Mouse (Mus musculus): Measurements from ENCODE around the gene Mfsd11. TPM values are rescaled to one million over a fixed set of nuclear protein-coding genes. Genes with fewer than 3 reads are reported as not detected.

The Mfsd11 gene
- polyA plus RNA-seq, 1 experiment = 109 TPM

GRCm38 (mm10) chr11:116857183-116857850, 5.1 kb downstream of the Mfsd11 start:
- Histone ChIP-seq H3K4me3 (ENCODE audit: control insufficient read depth, low read depth, low read length) (no peak overlapping the region; the same call in 1 of the 2 replicates), H3K27ac (ENCODE audit: control insufficient read depth, insufficient read depth, low read depth, low read length) (no peak overlapping the region), H3K36me3 (ENCODE audit: control insufficient read depth, insufficient read depth, low read length) (peaks cover 6% of the 10 kb centered on the region), H3K4me1 (ENCODE audit: control insufficient read depth, insufficient read depth, low read length) (no peaks in the 10 kb centered on the region; the same call in none of the 2 replicates), H3K27me3 (ENCODE audit: control insufficient read depth, insufficient read depth, low read length) (no peaks in the 10 kb centered on the region)
- TF ChIP-seq POLR2A (IDR thresholded peaks at IDR 0.05; ENCODE audit: control insufficient read depth, low read depth, low read length) (no peak), CTCF (IDR thresholded peaks at IDR 0.05; ENCODE audit: control insufficient read depth, insufficient read depth, insufficient replicate concordance, low read depth, low read length) (no peak)

GRCm38 (mm10) chr11:116864444-116864843, 12.2 kb downstream of the Mfsd11 start:
- Histone ChIP-seq H3K27me3 (ENCODE audit: control insufficient read depth, insufficient read depth, low read length) (no peaks in the 10 kb centered on the region), H3K4me1 (ENCODE audit: control insufficient read depth, insufficient read depth, low read length) (no peaks in the 10 kb centered on the region; the same call in 1 of the 2 replicates), H3K27ac (ENCODE audit: control insufficient read depth, insufficient read depth, low read depth, low read length) (no peak overlapping the region), H3K36me3 (ENCODE audit: control insufficient read depth, insufficient read depth, low read length) (peaks cover 9% of the 10 kb centered on the region; the same call in 1 of the 2 replicates), H3K4me3 (ENCODE audit: control insufficient read depth, low read depth, low read length) (no peak overlapping the region)
- TF ChIP-seq POLR2A (IDR thresholded peaks at IDR 0.05; ENCODE audit: control insufficient read depth, low read depth, low read length) (no peak), CTCF (IDR thresholded peaks at IDR 0.05; ENCODE audit: control insufficient read depth, insufficient read depth, insufficient replicate concordance, low read depth, low read length) (no peak)

GRCm38 (mm10) chr11:116865945-116866585, 13.8 kb downstream of the Mfsd11 start:
- Histone ChIP-seq H3K36me3 (ENCODE audit: control insufficient read depth, insufficient read depth, low read length) (peaks cover 7% of the 10 kb centered on the region), H3K4me1 (ENCODE audit: control insufficient read depth, insufficient read depth, low read length) (no peaks in the 10 kb centered on the region), H3K27ac (ENCODE audit: control insufficient read depth, insufficient read depth, low read depth, low read length) (no peak overlapping the region), H3K4me3 (ENCODE audit: control insufficient read depth, low read depth, low read length) (peak overlapping the region; percentile 40), H3K27me3 (ENCODE audit: control insufficient read depth, insufficient read depth, low read length) (no peaks in the 10 kb centered on the region)
- TF ChIP-seq CTCF (IDR thresholded peaks at IDR 0.05; ENCODE audit: control insufficient read depth, insufficient read depth, insufficient replicate concordance, low read depth, low read length) = no peak
- no peak for TF ChIP-seq POLR2A (IDR thresholded peaks at IDR 0.05; ENCODE audit: control insufficient read depth, low read depth, low read length)

- no peak for TF ChIP-seq POLR2A (IDR thresholded peaks at IDR 0.05; ENCODE audit: control insufficient read depth, low read depth, low read length)
- no peak overlapping the region for H3K27ac ChIP-seq (ENCODE audit: control insufficient read depth, insufficient read depth, low read depth, low read length)
- H3K4me1 ChIP-seq (ENCODE audit: control insufficient read depth, insufficient read depth, low read length) = no peaks in the 10 kb centered on the region
- H3K27me3 ChIP-seq (ENCODE audit: control insufficient read depth, insufficient read depth, low read length) = no peaks in the 10 kb centered on the region
- H3K36me3 ChIP-seq (ENCODE audit: control insufficient read depth, insufficient read depth, low read length) = peaks cover 9% of the 10 kb centered on the region
- H3K4me3 ChIP-seq (ENCODE audit: control insufficient read depth, low read depth, low read length) = no peak overlapping the region
These were observed 15.9 kb downstream of the Mfsd11 start for GRCm38 (mm10) chr11:116868129-116868528.

GRCm38 (mm10) chr11:116869223-116869622, 17.0 kb downstream of the Mfsd11 start:
- H3K36me3 ChIP-seq (ENCODE audit: control insufficient read depth, insufficient read depth, low read length) = peaks cover 8% of the 10 kb centered on the region
- no peak overlapping the region for H3K27ac ChIP-seq (ENCODE audit: control insufficient read depth, insufficient read depth, low read depth, low read length)
- no peak overlapping the region for H3K4me3 ChIP-seq (ENCODE audit: control insufficient read depth, low read depth, low read length)
- H3K4me1 ChIP-seq (ENCODE audit: control insufficient read depth, insufficient read depth, low read length) = no peaks in the 10 kb centered on the region
- no peak for TF ChIP-seq CTCF (IDR thresholded peaks at IDR 0.05; ENCODE audit: control insufficient read depth, insufficient read depth, insufficient replicate concordance, low read depth, low read length)
- no peak for TF ChIP-seq POLR2A (IDR thresholded peaks at IDR 0.05; ENCODE audit: control insufficient read depth, low read depth, low read length)
- no peaks in the 10 kb centered on the region for H3K27me3 ChIP-seq (ENCODE audit: control insufficient read depth, insufficient read depth, low read length)

GRCm38 (mm10) chr11:116869641-116870040, 17.4 kb downstream of the Mfsd11 start:
- Histone ChIP-seq H3K4me1 (ENCODE audit: control insufficient read depth, insufficient read depth, low read length) (no peaks in the 10 kb centered on the region), H3K27me3 (ENCODE audit: control insufficient read depth, insufficient read depth, low read length) (no peaks in the 10 kb centered on the region), H3K4me3 (ENCODE audit: control insufficient read depth, low read depth, low read length) (no peak overlapping the region), H3K27ac (ENCODE audit: control insufficient read depth, insufficient read depth, low read depth, low read length) (no peak overlapping the region), H3K36me3 (ENCODE audit: control insufficient read depth, insufficient read depth, low read length) (peaks cover 8% of the 10 kb centered on the region)
- no peak for TF ChIP-seq POLR2A (IDR thresholded peaks at IDR 0.05; ENCODE audit: control insufficient read depth, low read depth, low read length)
- no peak for TF ChIP-seq CTCF (IDR thresholded peaks at IDR 0.05; ENCODE audit: control insufficient read depth, insufficient read depth, insufficient replicate concordance, low read depth, low read length)

GRCm38 (mm10) chr11:116871538-116871937, 19.3 kb downstream of the Mfsd11 start:
- Histone ChIP-seq H3K27me3 (ENCODE audit: control insufficient read depth, insufficient read depth, low read length) (no peaks in the 10 kb centered on the region), H3K4me3 (ENCODE audit: control insufficient read depth, low read depth, low read length) (no peak overlapping the region), H3K27ac (ENCODE audit: control insufficient read depth, insufficient read depth, low read depth, low read length) (no peak overlapping the region), H3K4me1 (ENCODE audit: control insufficient read depth, insufficient read depth, low read length) (no peaks in the 10 kb centered on the region), H3K36me3 (ENCODE audit: control insufficient read depth, insufficient read depth, low read length) (peaks cover 6% of the 10 kb centered on the region)
- TF ChIP-seq POLR2A (IDR thresholded peaks at IDR 0.05; ENCODE audit: control insufficient read depth, low read depth, low read length) (no peak), CTCF (IDR thresholded peaks at IDR 0.05; ENCODE audit: control insufficient read depth, insufficient read depth, insufficient replicate concordance, low read depth, low read length) (no peak)

Measured in testis, adult 2 months (tissue).